Mouse (Mus musculus) CD8-positive naive resting alpha-beta T cell, adult 2 months (primary cell): ENCODE measurements around the gene Tpcn2.

Source experiments
- DNase-seq, 2 experiments: peaks; one replicate each; pipeline ENCODE4 v3.0.0; 2022; ENCODE audit warnings: low read depth in 2 of 2, low spot score in 2 of 2

Tpcn2 gene

DNA sequence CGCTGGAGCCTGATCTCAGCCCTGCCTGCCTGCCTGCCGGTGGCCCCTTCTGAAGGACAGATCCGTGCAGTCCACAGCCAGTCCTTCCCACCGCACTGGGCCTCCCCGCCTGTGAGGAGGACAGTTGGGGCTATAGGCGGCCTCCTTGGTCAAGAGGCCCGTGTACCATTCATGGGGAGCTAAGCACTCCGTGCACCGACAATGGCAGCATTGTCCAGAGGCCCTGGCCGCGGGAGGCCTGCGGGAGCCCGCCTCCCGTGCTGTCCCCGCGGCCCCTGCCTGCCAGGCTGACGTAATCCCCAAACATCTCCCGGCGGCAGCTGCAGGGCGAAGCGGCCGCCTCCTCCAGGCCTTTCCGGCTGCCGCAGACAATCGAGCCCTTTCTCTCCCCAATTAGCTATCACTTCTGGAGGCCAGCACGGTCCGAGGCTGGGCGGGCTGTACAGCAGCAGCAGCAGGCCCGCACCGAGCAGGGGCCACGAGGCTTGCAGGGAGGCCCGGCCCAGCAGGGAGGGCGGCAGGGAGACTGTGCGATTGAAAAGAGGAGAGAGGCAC lies 77.7 kb downstream of the Tpcn2 start:
- DNase-seq = no peak

DNA sequence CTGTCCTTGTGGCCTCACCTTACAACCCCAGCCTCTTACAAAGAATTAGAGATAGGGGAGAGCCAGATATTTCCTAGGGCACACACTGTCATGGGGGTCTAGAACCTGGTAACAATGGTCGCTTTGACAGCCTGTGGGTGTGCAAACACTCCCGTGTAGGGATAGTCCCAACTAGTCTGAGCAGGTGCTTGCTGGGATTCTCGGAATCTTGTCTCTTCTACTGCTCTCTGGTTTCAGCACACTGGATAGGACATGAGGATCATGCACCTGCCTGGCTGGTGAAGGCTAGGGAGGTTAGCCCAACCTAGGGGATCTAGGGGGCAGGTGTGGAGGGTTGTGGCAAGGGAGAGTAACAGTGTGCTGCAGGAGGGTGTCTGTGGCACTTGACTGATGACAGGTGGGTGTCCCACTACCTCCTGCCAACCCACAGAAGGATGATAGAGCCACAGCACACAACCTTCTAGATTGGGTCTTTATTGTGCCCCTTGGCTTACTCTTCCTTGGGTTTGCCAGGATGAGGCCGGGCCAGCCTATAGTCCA lies 78.4 kb downstream of the Tpcn2 start:
- no peak for DNase-seq

DNA sequence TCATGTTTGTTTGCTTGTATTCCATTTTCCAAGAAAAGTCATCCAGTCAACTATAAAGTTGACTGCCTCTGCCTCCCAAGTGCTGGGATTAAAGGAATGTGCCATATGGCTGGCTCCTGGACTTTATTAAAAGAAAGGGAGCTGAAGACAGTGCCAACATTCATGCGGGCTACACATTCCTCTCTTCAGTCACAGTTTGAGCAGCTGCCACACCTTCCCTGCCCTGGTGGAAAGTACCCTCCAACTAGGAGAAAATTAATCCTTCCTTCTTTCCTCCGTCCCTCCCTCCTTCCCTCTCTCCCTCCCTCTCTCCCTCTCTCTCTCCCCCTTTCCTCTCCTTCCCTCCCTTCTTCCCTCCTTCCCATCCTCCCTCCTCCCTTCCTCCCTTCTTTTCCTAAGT lies 84.1 kb downstream of the Tpcn2 start:
- no peak for DNase-seq

DNA sequence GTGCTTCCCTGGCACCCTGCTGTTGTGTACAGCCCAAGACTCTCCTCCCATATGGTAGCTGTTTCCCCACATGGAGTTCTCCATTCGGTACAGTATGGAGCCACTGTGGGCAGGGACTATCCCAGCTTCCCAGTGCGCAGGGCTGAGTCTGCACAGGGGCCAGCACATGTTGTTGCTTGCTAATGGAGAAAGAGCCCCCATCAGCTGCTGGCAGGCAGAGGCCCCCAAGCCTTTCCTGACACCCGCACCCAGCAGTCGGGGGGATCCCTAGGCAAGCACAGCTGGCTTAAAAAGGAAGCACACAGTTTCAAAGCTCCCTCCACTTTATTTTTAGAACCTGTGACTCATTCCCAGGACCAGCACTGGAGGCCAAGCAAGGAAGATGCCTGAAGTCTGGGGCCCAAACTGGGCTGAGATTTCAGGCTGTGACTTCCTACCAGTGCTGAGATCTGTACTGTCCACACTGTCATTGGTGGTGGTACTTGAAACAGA lies 85.5 kb downstream of the Tpcn2 start:
- DNase-seq = no peak

DNA sequence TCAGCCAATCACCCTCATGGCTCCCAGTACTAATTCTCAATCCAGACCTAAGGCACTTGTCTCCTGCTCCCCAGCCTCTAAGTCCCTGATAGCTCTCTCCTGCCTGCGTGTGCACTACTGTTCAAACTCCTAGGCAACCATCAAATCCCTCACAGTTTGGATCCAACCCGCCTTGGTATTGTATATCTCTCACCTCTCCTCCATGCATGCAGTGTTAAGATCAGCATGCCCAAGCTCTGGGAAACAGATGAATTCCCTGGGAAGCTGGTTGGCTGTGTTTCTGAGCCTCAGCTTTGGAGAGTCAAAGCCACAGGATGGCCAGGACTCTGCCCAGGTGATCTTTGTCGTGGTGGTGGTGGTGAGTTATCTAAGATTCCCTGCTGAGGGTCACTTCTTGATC lies 86.1 kb downstream of the Tpcn2 start:
- DNase-seq = no peak

DNA sequence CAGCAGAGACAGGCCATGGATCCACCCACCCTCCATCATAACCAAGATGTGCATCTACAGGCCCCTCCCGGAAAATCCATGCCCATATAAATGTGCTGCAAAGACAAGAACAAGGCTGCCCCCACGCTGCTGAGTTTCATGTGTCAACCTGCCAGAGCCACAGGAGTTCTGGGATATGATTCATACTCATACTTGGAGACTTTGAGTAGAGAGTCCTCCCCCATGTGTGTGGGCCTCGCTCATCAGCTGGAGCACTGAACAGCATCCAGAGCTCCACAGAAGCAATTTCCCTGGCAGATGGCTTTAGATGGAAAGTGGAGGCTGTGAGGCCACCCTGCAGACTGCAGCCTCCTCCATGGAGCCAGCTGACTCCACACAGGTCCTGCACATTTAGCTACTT lies 86.8 kb downstream of the Tpcn2 start:
- no peak for DNase-seq

DNA sequence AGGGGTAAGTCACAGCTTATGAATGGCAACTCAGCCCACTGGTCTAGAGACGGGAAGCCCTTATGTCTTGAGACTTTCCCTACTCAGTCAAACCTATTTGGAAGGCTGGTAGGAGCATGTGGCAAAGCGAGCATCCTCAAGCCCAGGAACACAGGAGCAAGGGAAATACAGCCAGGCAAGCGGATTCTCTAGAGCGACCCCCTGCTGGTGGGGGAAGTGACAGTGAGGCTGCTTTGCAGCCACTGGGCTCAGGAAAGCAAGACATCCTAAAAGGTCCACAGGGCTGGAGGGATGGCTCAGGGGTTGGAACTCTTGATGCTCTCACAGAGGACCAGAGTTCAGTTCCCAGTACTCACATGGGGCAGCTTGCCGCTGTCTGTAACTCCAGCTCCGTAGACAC lies 87.5 kb downstream of the Tpcn2 start:
- DNase-seq = no peak

DNA sequence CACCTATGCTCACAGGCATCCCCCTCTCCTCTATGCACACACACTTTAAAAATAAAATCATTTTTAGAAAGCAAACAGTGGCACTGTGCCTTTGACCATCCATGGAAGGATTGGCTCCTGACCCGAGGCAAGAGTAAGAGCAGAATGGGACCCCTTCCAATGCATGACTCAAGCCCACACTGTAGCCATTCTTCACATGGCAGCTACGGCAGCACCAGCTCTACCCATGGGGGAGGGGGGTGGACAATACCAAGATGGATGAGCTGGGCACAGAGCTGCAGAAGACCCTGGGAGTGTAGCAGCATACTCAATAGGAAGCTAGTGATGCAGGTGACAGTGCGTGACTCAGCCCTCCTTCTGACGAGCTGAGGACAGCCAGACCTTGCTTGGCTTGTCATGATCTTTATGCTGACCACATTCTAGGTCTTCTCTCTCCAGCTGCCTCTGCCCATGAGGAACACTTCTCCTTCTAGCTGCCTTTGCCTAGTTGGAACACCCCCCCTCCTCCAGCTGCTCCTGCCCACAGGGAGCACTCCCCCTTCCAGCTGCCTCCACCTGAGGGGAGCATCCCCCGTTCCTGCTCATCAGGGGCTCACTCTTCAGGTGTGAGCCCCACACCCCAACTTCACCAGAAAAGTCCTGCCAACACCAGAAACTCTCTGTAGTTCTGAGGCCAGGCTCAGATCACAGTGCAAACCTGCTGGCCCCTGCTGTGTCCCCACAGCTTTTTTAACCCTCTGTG lies 88.5 kb downstream of the Tpcn2 start:
- no peak for DNase-seq

DNA sequence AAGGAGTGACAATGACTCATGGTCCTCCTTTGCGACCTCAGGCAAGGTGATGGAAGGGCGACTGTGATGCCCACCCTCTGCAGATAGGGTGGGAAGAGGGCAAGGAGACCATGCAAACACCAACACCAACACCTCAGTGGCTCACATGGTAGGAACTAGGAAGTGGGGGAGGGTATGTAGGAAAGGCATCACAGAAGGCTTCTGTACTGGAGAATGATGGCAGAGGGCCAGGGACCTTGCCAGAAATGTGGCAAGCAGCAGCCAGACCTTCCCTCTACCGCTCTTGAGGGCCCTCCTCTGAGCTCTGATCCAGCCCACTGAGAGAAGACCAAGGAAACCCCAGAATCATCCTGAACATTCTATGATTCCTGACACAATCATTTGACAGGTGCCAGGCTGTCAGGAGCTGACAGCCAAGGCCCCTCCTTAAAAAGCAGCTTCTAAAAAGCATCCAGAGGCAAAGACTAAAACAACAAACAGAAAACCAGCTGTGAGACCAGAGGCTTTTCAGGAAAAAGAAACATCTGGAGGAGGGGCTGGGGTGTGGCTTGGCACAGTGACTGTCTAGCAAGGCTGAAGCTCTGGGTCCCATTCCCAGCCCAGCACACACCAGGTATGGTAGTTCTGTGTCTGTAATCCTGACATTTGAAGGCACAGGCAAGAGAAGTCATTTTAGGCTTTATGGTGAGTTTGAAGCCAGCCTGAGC lies 89.2 kb downstream of the Tpcn2 start:
- no peak for DNase-seq

DNA sequence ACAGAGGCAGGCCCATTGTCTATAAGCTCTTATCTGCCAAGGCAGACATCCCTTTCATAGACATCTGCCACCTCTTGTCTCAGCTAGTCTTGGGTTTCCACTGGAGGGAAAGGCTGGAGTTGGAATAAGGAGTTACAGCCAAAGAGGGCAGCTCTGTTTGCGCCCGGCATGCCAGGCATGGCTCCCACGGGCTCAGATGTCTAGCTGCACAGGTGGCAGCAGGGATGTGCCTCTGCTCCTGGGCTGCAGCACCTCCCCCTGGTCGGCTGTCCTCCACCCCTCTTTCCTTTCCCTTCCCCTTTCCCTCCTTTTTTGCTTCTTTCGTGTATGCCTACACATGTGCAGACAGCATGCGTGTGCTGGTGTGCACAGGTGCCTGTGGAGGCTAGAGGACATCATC lies 91.0 kb downstream of the Tpcn2 start:
- DNase-seq = no peak

DNA sequence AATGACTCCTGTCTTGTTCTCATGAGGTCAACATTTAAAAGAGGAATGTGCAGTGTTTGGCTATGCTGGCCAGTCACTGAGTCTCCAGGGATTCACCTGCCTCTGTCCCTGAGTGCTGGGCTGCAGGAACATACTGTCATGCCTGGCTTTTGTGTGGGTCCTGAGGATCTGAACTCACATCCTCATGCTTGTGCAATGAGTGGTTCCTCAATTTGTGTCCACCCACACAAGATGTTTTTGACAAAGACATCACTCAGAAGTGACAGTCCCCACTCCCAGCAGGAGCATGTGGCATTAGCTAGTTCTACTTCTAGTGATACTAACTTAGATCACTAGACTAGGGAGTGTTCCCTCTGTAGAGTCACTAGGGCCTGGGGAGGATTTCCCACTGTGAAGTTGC lies 93.3 kb downstream of the Tpcn2 start:
- no peak for DNase-seq

DNA sequence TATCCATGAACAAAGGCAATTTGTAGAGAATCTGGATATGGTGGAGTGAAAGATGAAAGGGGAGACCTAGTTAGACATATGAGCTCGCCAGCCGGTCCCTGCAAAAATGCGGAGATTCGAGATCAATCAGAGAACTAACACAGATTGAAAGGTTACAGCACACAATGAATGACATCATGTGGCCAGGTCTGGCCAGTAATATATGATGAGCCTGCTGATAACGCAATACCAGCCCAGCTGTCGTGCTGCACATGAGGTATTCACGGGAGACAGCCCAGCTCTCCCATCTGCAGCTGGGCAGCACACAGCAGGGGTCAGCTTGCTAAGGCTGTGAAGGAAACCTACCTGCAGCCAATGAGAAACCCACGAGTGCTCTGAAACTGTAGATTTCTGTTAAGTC lies 94.5 kb downstream of the Tpcn2 start:
- DNase-seq = no peak

DNA sequence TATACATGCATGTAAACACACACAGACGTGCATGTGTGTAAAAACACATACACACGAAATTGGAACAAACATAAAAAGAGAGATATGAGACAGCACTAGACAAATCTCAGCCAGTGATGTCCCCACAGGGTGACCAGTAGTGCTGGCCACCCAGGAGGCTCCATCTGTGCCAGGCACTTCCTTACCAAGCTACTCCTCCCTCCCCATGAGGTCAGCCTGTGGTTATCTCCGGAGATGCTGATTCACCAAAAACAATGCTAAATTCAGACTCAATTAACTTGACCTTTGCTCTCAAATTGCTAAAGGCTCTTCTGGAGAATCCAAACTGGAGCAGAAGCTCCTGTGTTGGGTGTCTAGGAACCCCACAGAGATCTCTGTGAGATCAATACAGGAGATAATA lies 96.0 kb downstream of the Tpcn2 start:
- no peak for DNase-seq

DNA sequence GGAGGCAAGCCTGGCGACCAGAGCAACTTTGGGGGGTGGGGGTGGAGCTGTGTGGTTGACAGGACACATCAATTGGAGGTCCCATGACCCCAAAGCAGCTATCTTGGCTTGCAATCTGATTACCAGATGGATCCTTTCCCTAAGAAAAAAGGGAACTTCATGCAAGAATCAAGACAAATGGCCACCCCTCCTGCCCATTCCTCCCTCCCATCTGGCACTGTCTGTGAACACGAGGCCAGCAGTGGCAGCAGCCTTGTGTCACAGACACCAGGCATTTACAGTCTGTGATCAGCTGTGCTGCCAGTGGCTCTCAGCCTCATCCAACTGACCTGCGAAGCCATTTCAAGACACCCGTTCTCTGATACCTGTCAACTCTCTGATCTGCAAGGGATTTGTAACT lies 101.4 kb downstream of the Tpcn2 start:
- no peak for DNase-seq

DNA sequence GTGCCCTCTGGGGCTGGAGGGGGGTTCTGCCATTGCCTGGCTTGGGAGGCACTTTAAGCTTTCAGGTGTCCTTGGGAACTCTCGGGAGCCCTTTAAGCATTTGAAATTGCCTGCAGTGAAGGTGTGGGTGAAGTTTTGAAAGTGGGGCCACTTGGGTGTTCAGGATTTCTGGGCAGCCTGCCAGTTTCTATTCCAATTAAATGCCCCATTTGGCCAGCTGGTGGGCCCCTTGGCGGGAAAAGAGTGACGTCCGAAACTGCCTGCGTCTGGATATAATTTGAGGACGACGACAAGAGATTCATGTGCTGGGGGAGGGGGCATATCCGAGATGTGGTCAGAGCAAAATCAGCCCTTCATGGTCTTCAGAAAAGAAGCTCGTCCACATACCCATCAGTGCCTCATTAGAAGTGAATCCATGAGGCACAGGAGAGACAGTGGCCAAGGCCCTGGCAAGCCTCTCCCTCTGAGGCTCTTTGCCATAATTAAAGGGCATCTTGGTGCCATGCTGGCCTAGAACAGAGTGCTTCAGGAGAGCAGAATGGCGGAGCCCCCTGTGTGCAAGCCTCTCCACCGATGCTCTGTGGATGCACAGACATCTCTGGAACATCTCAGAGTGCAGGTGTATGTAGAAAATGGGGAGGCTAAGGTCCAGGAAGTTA lies 102.3 kb downstream of the Tpcn2 start:
- no peak for DNase-seq

DNA sequence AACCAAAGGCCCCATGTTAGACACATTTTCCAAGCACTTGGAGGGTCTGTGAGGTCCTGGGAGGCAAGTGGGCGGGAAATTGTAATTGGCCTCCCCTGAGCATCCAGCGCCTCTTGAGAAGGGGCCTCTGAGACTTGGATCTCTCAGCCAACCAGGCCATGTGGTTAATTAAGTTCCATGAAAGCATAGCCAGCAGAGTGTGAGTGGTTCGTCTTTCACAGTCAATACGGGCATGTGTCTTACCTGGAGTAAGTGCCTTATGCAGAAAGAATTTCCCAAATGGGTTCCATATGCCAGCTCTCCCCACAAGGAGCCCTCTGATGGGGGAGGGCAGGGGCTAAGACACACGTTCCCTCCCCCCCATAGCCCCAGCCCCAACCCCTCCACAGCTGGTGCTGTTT lies 104.1 kb downstream of the Tpcn2 start:
- no peak for DNase-seq

DNA sequence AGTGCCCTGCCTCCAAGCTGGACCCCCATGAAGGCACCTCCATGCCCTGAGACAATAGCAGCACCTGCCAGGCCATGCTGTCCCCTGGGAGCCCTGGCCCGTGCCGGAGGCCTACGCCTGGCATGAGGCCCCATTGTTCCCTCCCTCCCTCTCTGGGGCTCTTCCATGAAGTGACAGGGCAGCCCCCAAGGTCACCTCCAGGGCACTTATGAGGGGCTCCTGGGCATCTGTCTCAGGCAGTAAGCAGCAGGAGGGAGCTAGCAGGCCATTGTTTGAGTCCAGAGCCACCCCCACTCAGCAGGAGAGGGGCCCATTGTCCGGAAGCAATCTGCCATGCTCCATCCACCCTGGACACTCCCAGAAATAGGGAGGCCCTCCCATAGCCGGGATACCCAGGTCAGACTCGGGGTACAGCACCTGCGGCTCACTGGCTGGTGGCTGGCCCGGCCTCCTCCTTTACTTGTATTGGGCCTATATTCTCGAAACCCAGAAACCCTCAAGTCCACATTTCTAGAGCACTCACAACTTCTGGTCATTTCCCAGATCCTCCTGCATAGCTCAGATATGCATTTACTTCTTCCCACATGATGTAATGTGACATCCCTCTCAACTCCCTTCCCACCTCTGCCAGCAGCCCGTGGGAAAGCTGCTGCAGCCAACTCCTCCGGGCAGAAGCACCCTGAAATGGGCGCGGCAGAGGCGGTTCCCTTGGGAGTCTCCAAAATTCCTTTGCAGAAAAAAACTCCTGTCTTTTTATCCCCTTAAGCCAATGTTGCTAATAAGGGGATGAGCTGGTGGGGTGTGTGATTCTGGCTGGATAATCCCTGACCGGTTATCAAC lies 106.8 kb downstream of the Tpcn2 start:
- DNase-seq = no peak

DNA sequence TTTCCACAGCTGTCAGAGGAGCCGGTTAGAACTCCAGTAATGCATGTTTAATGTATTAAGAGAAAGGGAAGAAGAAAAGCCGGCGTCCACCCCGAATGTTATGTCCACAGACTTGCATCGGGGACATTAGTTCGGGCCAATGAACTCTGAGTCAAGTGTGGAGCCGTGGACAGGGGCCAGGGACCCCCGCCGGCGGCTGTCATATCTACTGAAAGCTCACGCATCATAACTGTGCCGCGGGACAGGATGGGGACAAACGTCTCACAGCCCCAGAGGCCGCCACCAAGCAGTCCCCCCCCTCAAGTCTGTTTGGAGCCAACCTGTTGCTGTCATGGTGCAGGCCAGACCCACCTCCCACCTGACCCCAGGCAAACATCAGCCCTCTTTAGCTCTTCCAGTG lies 110.2 kb downstream of the Tpcn2 start:
- no peak for DNase-seq

DNA sequence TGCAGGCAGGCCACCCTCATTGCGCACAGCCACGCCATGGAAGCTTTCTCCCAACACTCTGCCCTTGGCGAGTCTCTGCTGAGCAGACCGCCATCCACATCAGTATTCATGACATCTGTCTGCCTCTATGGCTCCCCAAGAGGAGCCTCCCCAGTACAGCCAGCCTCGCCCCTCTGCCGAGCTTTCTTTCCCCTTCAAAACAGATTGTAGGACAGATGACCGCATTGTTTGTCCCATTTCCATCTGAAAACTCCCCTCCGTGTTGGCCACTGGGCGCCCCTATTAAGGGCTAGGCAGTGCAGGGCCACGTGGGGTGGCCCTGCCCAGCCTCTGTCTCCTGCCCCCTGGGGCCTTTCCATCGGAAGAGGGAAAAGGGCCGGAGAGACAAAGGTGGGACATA lies 110.7 kb downstream of the Tpcn2 start:
- no peak for DNase-seq

DNA sequence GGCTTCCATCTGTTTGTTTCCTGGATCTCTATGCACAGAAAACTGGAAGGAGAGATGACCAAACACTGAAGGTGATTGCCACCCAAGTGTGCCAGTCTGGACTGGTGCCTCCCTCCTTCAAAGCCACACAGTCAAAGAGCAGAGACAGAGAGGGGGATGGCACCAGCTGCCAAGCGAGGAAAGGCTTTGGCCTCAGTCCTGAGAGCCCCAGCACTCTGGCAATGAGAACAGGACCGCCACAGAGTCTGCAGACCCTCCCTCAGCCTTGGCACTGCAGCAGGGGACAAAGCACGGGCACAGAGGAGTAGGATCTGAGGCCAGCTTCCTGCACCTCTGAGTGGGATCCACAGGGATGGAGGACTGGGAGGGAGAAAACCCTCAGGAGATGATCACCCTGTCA lies 114.1 kb downstream of the Tpcn2 start:
- DNase-seq = no peak
